Mouse (Mus musculus): ENCODE measurements around the gene Phb.

The Phb gene

GRCm38 (mm10) chr11:95686031-95686430 is 19.3 kb downstream of the Phb start:
- ChIA-PET POLR2A (no interaction called here), CTCF (interaction anchor here in 1 of 4 experiments (1.0 to 1.6 kb wide), 5 partner anchors 63 to 349 kb away, joined by 3 to 7 read pairs (median 3); partner anchors contain the start of gene Snf8)

GRCm38 (mm10) chr11:95687084-95687656 is 20.4 kb downstream of the Phb start:
- CTCF ChIA-PET: interaction anchor here in 1 of 4 experiments (0.5 to 2.1 kb wide), 2 partner anchors 17 to 193 kb away, joined by 3 to 6 read pairs; no protein-coding TSS in a partner anchor
- POLR2A ChIA-PET: interaction anchor here in 3 of 4 experiments (0.5 to 1.6 kb wide), 3 partner anchors 29 to 154 kb away, joined by 3 to 6 read pairs (median 4); no protein-coding TSS in a partner anchor

GRCm38 (mm10) chr11:95688515-95688914 is 21.8 kb downstream of the Phb start:
- POLR2A ChIA-PET: interaction anchor here in 3 of 4 experiments (0.5 to 1.6 kb wide), 11 partner anchors 9 to 93 kb away, joined by 3 to 6 read pairs (median 4); partner anchors contain the start of gene Phb (in 1 of the 3)
- CTCF ChIA-PET: interaction anchor here in 2 of 4 experiments (0.6 to 2.1 kb wide), 6 partner anchors 16 to 429 kb away, joined by 3 to 6 read pairs (median 4); partner anchors contain the start of gene B130006D01Rik (in 1 of the 2)

GRCm38 (mm10) chr11:95688981-95689380 is 22.2 kb downstream of the Phb start:
- ChIA-PET POLR2A (interaction anchor here in 3 of 4 experiments (0.7 to 1.6 kb wide), 9 partner anchors 9 to 93 kb away, joined by 3 to 8 read pairs (median 4); no protein-coding TSS in a partner anchor), CTCF (interaction anchor here in 3 of 4 experiments (0.6 to 2.1 kb wide), 10 partner anchors 15 to 472 kb away, joined by 3 to 21 read pairs (median 5); partner anchors contain the start of genes B130006D01Rik (in 1 of the 3) and Phb (in 1 of the 3))

- ChIA-PET POLR2A (interaction anchor here in 1 of 4 experiments (0.7 kb wide), 1 partner anchor 51 kb away, joined by 8 read pairs; no protein-coding TSS in a partner anchor), CTCF (interaction anchor here in 3 of 4 experiments (0.6 to 1.7 kb wide), 7 partner anchors 16 to 472 kb away, joined by 3 to 21 read pairs (median 6); partner anchors contain the start of gene Phb (in 1 of the 3))
Measured at GRCm38 (mm10) chr11:95689544-95689943, 22.8 kb downstream of the Phb start.

- CTCF ChIA-PET: no interaction called here
- POLR2A ChIA-PET: interaction anchor here in 2 of 4 experiments (1.3 to 2.0 kb wide), 3 partner anchors 9 to 93 kb away, joined by 3 to 7 read pairs (median 3); no protein-coding TSS in a partner anchor
Measured at GRCm38 (mm10) chr11:95698541-95698940, 31.8 kb downstream of the Phb start.

GRCm38 (mm10) chr11:95700778-95701739 is 34.3 kb downstream of the Phb start:
- ChIA-PET CTCF (interaction anchor here in 1 of 4 experiments (0.6 kb wide), 2 partner anchors 10 to 1723 kb away, joined by 3 to 5 read pairs; no protein-coding TSS in a partner anchor), POLR2A (interaction anchor here in 2 of 4 experiments (0.6 to 1.9 kb wide), 3 partner anchors 13 to 1122 kb away, joined by 3 to 4 read pairs (median 3); no protein-coding TSS in a partner anchor)

GRCm38 (mm10) chr11:95704032-95704969 is 37.5 kb downstream of the Phb start:
- CTCF ChIA-PET: interaction anchor here in 2 of 4 experiments (0.5 to 0.9 kb wide), 8 partner anchors 16 to 557 kb away, joined by 3 to 6 read pairs (median 3); partner anchors contain the start of gene Snf8 (in 1 of the 2)
- POLR2A ChIA-PET: interaction anchor here (0.5 to 3.1 kb wide), 35 partner anchors 9 to 919 kb away, joined by 3 to 23 read pairs (median 3); partner anchors contain the start of genes Atp5g1 (in 1 of the 4), Kat7 (in 1 of the 4) and Phb (in 1 of the 4)

- POLR2A ChIA-PET: interaction anchor here (0.6 to 3.1 kb wide), 19 partner anchors 9 to 918 kb away, joined by 3 to 23 read pairs (median 3); partner anchors contain the start of gene Kat7 (in 1 of the 4)
- CTCF ChIA-PET: interaction anchor here in 2 of 4 experiments (0.5 to 0.9 kb wide), 4 partner anchors 16 to 557 kb away, joined by 3 to 6 read pairs (median 3); partner anchors contain the start of gene Snf8 (in 1 of the 2)
Measured at GRCm38 (mm10) chr11:95704970-95705330, 38.2 kb downstream of the Phb start.

GRCm38 (mm10) chr11:95709534-95710040 is 42.8 kb downstream of the Phb start:
- POLR2A ChIA-PET: no interaction called here
- CTCF ChIA-PET: no interaction called here

- ChIA-PET CTCF (no interaction called here), POLR2A (interaction anchor here in 2 of 4 experiments (1.1 to 1.3 kb wide), 3 partner anchors 10 to 29 kb away, joined by 3 to 4 read pairs (median 4); no protein-coding TSS in a partner anchor)
Measured at GRCm38 (mm10) chr11:95710478-95710877, 43.7 kb downstream of the Phb start.

- ChIA-PET POLR2A (interaction anchor here in 2 of 4 experiments (0.8 to 1.2 kb wide), 3 partner anchors 27 to 1501 kb away, joined by 3 read pairs; partner anchors contain the start of genes Phb (in 1 of the 2) and Tob1 (in 1 of the 2)), CTCF (no interaction called here)
Measured at GRCm38 (mm10) chr11:95712085-95712562, 45.4 kb downstream of the Phb start.

- ChIA-PET CTCF (interaction anchor here in 1 of 4 experiments (0.5 kb wide), 1 partner anchor 415 kb away, joined by 3 read pairs; no protein-coding TSS in a partner anchor), POLR2A (interaction anchor here in 2 of 4 experiments (1.1 to 4.1 kb wide), 6 partner anchors 9 to 363 kb away, joined by 3 to 23 read pairs (median 6); no protein-coding TSS in a partner anchor)
Measured at GRCm38 (mm10) chr11:95712563-95713224, 45.9 kb downstream of the Phb start, which contains the start of gene Zfp652. Gene Zfp652, plus strand, starts transcription at chr11:95712673.

- CTCF ChIA-PET: interaction anchor here in 2 of 4 experiments (0.5 to 1.2 kb wide), 3 partner anchors 37 to 414 kb away, joined by 3 read pairs; no protein-coding TSS in a partner anchor
- POLR2A ChIA-PET: interaction anchor here (0.7 to 4.1 kb wide), 12 partner anchors 8 to 363 kb away, joined by 3 to 23 read pairs (median 4); partner anchors contain the start of gene B130006D01Rik (in 1 of the 4)
Measured at GRCm38 (mm10) chr11:95713225-95713810, 46.6 kb downstream of the Phb start.

- CTCF ChIA-PET: interaction anchor here in 2 of 4 experiments (0.7 to 1.2 kb wide), 4 partner anchors 37 to 119 kb away, joined by 3 to 5 read pairs (median 3); no protein-coding TSS in a partner anchor
- POLR2A ChIA-PET: interaction anchor here (0.6 to 4.1 kb wide), 14 partner anchors 8 to 362 kb away, joined by 3 to 23 read pairs (median 4); partner anchors contain the start of gene B130006D01Rik (in 1 of the 4)
Measured at GRCm38 (mm10) chr11:95713811-95714241, 47.1 kb downstream of the Phb start.

Measured in embryonic stem cell, embryonic (primary cell).